Mouse (Mus musculus) bone marrow, adult 2 months (tissue): Measurements from ENCODE around the gene Sp1.

Experiments
- CTCF ChIP-seq: fragments of 200-500 bp; IDR thresholded peaks from 2 replicates; pipeline ENCODE4 v1.5.1; 2011; ENCODE audit warnings: low read length, control low read depth; ENCODE audit not compliant: control insufficient read depth, insufficient read depth
- POLR2A ChIP-seq: fragments of 200-500 bp; IDR thresholded peaks from 2 replicates; pipeline ENCODE4 v1.6.1; 2011; ENCODE audit warnings: low read depth, mild to moderate bottlenecking, control low read depth, low read length, borderline replicate concordance; ENCODE audit not compliant: control insufficient read depth

DNA sequence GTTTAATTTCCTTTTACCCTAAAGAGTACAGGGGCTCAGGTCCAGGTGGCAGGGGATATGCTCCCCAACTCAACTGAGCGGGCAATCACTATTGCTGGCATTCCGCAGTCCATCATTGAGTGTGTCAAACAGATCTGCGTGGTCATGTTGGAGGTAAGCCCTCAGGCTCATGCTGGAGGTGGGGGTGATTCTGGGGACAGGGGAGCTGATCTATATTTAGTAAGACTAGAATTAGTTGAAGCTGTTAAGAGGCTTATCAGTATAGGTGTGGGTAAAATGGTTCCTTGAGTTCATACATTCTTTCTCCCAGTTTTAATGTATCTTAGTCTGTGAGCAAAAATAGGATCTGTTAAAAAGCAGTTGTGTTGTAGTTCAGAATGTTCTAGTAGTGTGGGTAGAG is 77.2 kb downstream of the Sp1 start:
- no peak for TF ChIP-seq POLR2A
- no peak for TF ChIP-seq CTCF
